Mouse (Mus musculus) lung, postnatal 0 days (tissue): ENCODE results near the gene a.
A peak's percentile ranks its signal among the peaks of the same experiment; 100 is the strongest.

Experiments
- CTCF ChIP-seq: IDR thresholded peaks from 2 replicates; pipeline ENCODE4 v1.5.1; 2016; ENCODE audit warnings: antibody characterized with exemption, mild to moderate bottlenecking
- EP300 ChIP-seq: IDR thresholded peaks from 2 replicates; pipeline ENCODE4 v1.6.1; 2016; ENCODE audit warnings: antibody characterized with exemption, mild to moderate bottlenecking, control low read depth

DNA sequence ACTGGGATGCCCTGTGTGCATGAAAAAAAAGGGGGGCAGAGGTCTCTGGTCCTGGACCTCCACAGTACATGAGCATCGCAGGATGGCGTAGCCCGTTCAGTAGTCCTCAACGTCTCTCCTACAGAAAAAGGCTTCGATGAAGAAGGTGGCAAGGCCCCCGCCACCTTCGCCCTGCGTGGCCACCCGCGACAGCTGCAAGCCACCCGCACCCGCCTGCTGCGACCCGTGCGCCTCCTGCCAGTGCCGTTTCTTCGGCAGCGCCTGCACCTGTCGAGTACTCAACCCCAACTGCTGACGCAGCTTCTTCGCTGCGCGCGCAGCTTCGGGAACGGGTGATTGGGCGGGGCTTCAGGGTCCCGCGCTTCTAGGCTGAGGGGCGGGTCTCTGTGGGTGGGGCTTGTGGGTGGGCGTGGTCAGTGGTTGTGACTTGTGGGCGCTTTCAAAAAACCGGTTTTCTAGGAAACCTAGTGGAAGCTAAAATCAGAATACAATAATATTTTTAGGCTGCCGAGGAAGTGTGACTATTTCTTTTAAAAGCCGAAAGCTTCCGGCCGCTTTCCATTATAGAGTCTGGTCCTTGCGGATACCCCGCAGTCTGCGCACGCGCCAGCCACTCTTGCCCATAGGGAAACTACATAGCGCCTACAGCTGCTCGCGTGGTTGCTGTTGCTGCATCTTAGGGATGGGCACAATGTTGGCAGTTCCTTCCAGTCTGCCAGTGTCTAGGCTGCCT, 259.5 kb downstream of the a start:
- TF ChIP-seq EP300, result peak; percentile 18; the same call in 1 of the 2 replicates
- peak; percentile 16; the same call in 1 of the 2 replicates for TF ChIP-seq CTCF
